ENCODE assay signal across 8 mouse cellular contexts in the genomic region with DNA sequence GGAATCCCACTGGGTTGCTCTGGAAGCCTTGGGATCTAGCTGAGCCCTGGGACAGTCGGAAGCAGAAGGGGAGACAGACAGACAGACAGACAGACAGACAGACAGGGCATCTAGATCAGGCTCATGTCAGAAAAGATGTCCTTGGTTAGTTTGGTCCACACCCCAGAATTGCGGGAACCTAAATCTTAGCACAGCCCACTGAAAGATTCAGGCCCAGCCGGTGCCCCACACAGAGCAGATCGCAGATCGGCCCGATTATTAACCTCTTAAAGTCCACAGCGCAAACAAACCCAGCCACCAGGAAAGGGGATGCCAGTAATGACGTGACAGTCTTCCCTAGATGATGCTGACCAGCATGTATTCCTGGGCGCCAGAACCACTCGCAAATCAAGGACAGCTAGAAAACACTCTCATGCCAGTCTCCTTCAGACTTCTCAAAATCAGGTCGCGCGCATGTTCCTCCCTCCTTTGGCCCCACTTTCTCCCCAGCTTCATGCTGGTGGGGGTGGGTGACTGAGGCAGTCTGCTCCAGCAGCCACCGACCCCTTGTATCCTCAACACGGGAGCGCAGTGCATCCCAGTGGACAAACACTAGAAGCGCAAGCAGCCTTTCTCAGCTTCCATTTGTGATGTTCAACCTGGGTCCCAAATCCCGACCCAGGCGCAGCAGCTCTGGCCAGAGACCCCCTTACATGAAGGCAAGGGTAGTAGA. TPM values are rescaled to one million over a fixed set of nuclear protein-coding genes. Genes with fewer than 3 reads are reported as not detected.
DNase-seq lines count a peak whose midpoint lies in the region; ATAC-seq lines count a peak whose summit lies in the region.

No protein-coding gene starts in this region.

- no peak for DNase-seq in kidney, adult 11 months
- peak; percentile 81 for DNase-seq in embryonic facial prominence, embryonic 11.5 days (ENCODE audit: low spot score)
- peak; percentile 59 to 68 for DNase-seq in left cerebral cortex, postnatal 36 days (ENCODE audit: low spot score in 2 of 2)
- no peak for DNase-seq in spleen, postnatal 36 days (ENCODE audit: low spot score in 2 of 2)

- H3K4me2 ChIP-seq in kidney, embryonic 15.5 days, result peak overlapping the region; percentile 85
- peak overlapping the region; percentile 90 for H3K4me2 ChIP-seq in embryonic facial prominence, embryonic 11.5 days (ENCODE audit: low read depth, low read length)
- H3K4me2 ChIP-seq in hindbrain, embryonic 13.5 days, result peak overlapping the region; percentile 90
- peak overlapping the region; percentile 75 for H3K4me2 ChIP-seq in neural tube, embryonic 14.5 days (ENCODE audit: low read depth, low read length)

- peak; percentile 44 for ATAC-seq in kidney, embryonic 15.5 days (replicated peaks; ENCODE audit: low FRiP score)
- no peak for ATAC-seq in embryonic facial prominence, embryonic 11.5 days (replicated peaks; ENCODE audit: insufficient number of reproducible peaks, low FRiP score, low TSS enrichment, low read depth)
- ATAC-seq in hindbrain, embryonic 13.5 days (ENCODE audit: low FRiP score), result peak; percentile 43; the same call in 1 of the 2 replicates
- peak; percentile 41 for ATAC-seq in neural tube, embryonic 14.5 days (ENCODE audit: low read depth)
- ATAC-seq in megakaryocyte progenitor cell, adult 5-6 weeks (replicated peaks; ENCODE audit: poor library complexity), result no peak

- intact Hi-C loops in left cerebral cortex, postnatal 36 days (cut with DNase I), result loop anchor here (2.0 to 10.0 kb wide), 9 partner anchors 43 to 953 kb away; no protein-coding TSS in a partner anchor

- no peaks in the 10 kb centered on the region for H3K36me3 ChIP-seq in kidney, embryonic 15.5 days
- H3K36me3 ChIP-seq in embryonic facial prominence, embryonic 11.5 days (replicated peaks; ENCODE audit: control insufficient read depth, insufficient read depth, low read depth, low read length), result no peaks in the 10 kb centered on the region
- H3K36me3 ChIP-seq in hindbrain, embryonic 13.5 days, result no peaks in the 10 kb centered on the region
- no peaks in the 10 kb centered on the region for H3K36me3 ChIP-seq in neural tube, embryonic 14.5 days (ENCODE audit: control insufficient read depth, insufficient read depth, low read length)

- H3K9ac ChIP-seq in kidney, embryonic 15.5 days, result no peak overlapping the region; the same call in 1 of the 2 replicates
- no peak overlapping the region for H3K9ac ChIP-seq in embryonic facial prominence, embryonic 11.5 days (replicated peaks; ENCODE audit: low read length)
- H3K9ac ChIP-seq in hindbrain, embryonic 13.5 days, result peak overlapping the region; percentile 95
- H3K9ac ChIP-seq in neural tube, embryonic 14.5 days (replicated peaks; ENCODE audit: low read depth, low read length), result peak overlapping the region; percentile 95

- no peaks in the 10 kb centered on the region for H3K9me3 ChIP-seq in kidney, embryonic 15.5 days (replicated peaks)
- H3K9me3 ChIP-seq in embryonic facial prominence, embryonic 11.5 days (replicated peaks; ENCODE audit: control insufficient read depth, low read length), result no peaks in the 10 kb centered on the region
- no peaks in the 10 kb centered on the region for H3K9me3 ChIP-seq in hindbrain, embryonic 13.5 days
- H3K9me3 ChIP-seq in neural tube, embryonic 14.5 days (ENCODE audit: control insufficient read depth, low read length), result no peaks in the 10 kb centered on the region

- peak overlapping the region; percentile 53 for H3K4me3 ChIP-seq in kidney, embryonic 15.5 days (replicated peaks)
- peak overlapping the region; percentile 47 for H3K4me3 ChIP-seq in embryonic facial prominence, embryonic 11.5 days (ENCODE audit: low read depth, low read length)
- peak overlapping the region; percentile 85 for H3K4me3 ChIP-seq in hindbrain, embryonic 13.5 days
- H3K4me3 ChIP-seq in neural tube, embryonic 14.5 days (ENCODE audit: low read depth, low read length), result peak overlapping the region; percentile 84

- WGBS in kidney, embryonic 15.5 days, result 3% methylated on average over 19 of the region's 19 CpGs
- WGBS in embryonic facial prominence, embryonic 11.5 days, result 2% methylated on average over 19 of the region's 19 CpGs
- 2% methylated on average over 19 of the region's 19 CpGs for WGBS in hindbrain, embryonic 13.5 days
- WGBS in neural tube, embryonic 14.5 days, result 2% methylated on average over 19 of the region's 19 CpGs

- H3K27me3 ChIP-seq in kidney, embryonic 15.5 days, result peaks cover 85% of the 10 kb centered on the region
- peaks cover 50% of the 10 kb centered on the region for H3K27me3 ChIP-seq in embryonic facial prominence, embryonic 11.5 days (ENCODE audit: control insufficient read depth, insufficient read depth, low read length)
- H3K27me3 ChIP-seq in hindbrain, embryonic 13.5 days, result peaks cover 18% of the 10 kb centered on the region
- H3K27me3 ChIP-seq in neural tube, embryonic 14.5 days (ENCODE audit: control insufficient read depth, insufficient read depth, low read length), result no peaks in the 10 kb centered on the region

- H3K4me1 ChIP-seq in kidney, embryonic 15.5 days, result peaks cover 39% of the 10 kb centered on the region
- peaks cover 13% of the 10 kb centered on the region for H3K4me1 ChIP-seq in embryonic facial prominence, embryonic 11.5 days (ENCODE audit: control insufficient read depth, insufficient read depth, low read length)
- H3K4me1 ChIP-seq in hindbrain, embryonic 13.5 days (replicated peaks), result peaks cover 82% of the 10 kb centered on the region
- peaks cover 36% of the 10 kb centered on the region for H3K4me1 ChIP-seq in neural tube, embryonic 14.5 days (ENCODE audit: control insufficient read depth, insufficient read depth, low read length)

- H3K27ac ChIP-seq in kidney, embryonic 15.5 days, result no peak overlapping the region
- no peak overlapping the region for H3K27ac ChIP-seq in embryonic facial prominence, embryonic 11.5 days (replicated peaks; ENCODE audit: low read depth, low read length)
- H3K27ac ChIP-seq in hindbrain, embryonic 13.5 days, result peak overlapping the region; percentile 93
- peak overlapping the region; percentile 94 for H3K27ac ChIP-seq in neural tube, embryonic 14.5 days (ENCODE audit: low read depth, low read length)

RNA-seq across cellular contexts. Expression of a gene that starts 1.9 kb away (rescaled TPM):
- 2.1 and 2.6 TPM in 2 replicates for polyA plus RNA-seq in kidney, embryonic 15.5 days (2015; fragmentation: Nextera tagmentation; extraction: Ambion mirVana)
- 0.20 and 1.2 TPM in 2 replicates for polyA plus RNA-seq in embryonic facial prominence, embryonic 11.5 days (2014; fragmentation: Nextera tagmentation; extraction: Ambion mirVana)
- polyA plus RNA-seq in hindbrain, embryonic 13.5 days (2015; fragmentation: Nextera tagmentation; extraction: Ambion mirVana), result 19.5 TPM in 2 replicates
- 10 to 100 TPM; 51.7 to 63.4 TPM for total RNA-seq in left cerebral cortex, postnatal 36 days (2021)
- 27.2 and 30.6 TPM in 2 replicates for polyA plus RNA-seq in neural tube, embryonic 14.5 days (2014; fragmentation: Nextera tagmentation; extraction: Ambion mirVana)
- not detected in 2 replicates for total RNA-seq in megakaryocyte progenitor cell, adult 5-6 weeks (2015)
- total RNA-seq in megakaryocyte progenitor cell, adult 5-6 weeks (2017), result not detected in 2 replicates

Comparison
In these comparisons a context has a peak if more than half of its experiments do, and no peak if none do; other contexts are left out.
1. ATAC-seq: peak in kidney, embryonic 15.5 days (single experiment), hindbrain, embryonic 13.5 days (single experiment) and neural tube, embryonic 14.5 days (single experiment); none in embryonic facial prominence, embryonic 11.5 days (single experiment) and megakaryocyte progenitor cell, adult 5-6 weeks (single experiment).
2. H3K27ac ChIP-seq: peak in hindbrain, embryonic 13.5 days (single experiment) and neural tube, embryonic 14.5 days (single experiment); none in kidney, embryonic 15.5 days (single experiment) and embryonic facial prominence, embryonic 11.5 days (single experiment).
3. H3K9ac ChIP-seq: peak in hindbrain, embryonic 13.5 days (single experiment) and neural tube, embryonic 14.5 days (single experiment); none in kidney, embryonic 15.5 days (single experiment) and embryonic facial prominence, embryonic 11.5 days (single experiment).
4. DNase-seq: peak in embryonic facial prominence, embryonic 11.5 days (single experiment) and left cerebral cortex, postnatal 36 days (2 of 2); none in kidney, adult 11 months (single experiment) and spleen, postnatal 36 days (0 of 2).
5. Peak in every context shown above with its lines, with median percentiles within 50 percentile points of each other: H3K4me2 ChIP-seq and H3K4me3 ChIP-seq.